Mouse (Mus musculus): ENCODE data around the gene Zfp987. TPM values are rescaled to one million over a fixed set of nuclear protein-coding genes. Genes with fewer than 3 reads are reported as not detected.
A peak's percentile ranks its signal among the peaks of the same experiment; 100 is the strongest.
"Not testable (repeated sequence)": the region's sequence is repeated elsewhere in the genome, so short reads cannot be mapped to it uniquely, and the experiment has no call there.

Zfp987 gene
- polyA plus RNA-seq, 1 experiment from 2014 or later = 0.30 TPM

GRCm38 (mm10) chr4:146167202-146167832, 70.2 kb downstream of the Zfp987 start:
- H3K27ac ChIP-seq (ENCODE audit: low read depth, low read length); H3K4me2 ChIP-seq; H3K4me1 ChIP-seq (replicated peaks; ENCODE audit: control insufficient read depth, insufficient read depth, low read length); H3K36me3 ChIP-seq (ENCODE audit: control insufficient read depth, insufficient read depth, low read length); H3K9me3 ChIP-seq (ENCODE audit: control insufficient read depth, low read length); H3K9ac ChIP-seq (ENCODE audit: low read depth, low read length); H3K27me3 ChIP-seq (replicated peaks; ENCODE audit: control insufficient read depth, insufficient read depth, low read length); H3K4me3 ChIP-seq (ENCODE audit: low read depth, low read length): not testable (repeated sequence)
- DNase-seq (ENCODE audit: low spot score) = peak; percentile 22
- 76% methylated on average over 3 of the region's 3 CpGs for WGBS
- ATAC-seq (replicated peaks; ENCODE audit: low FRiP score) = peak; percentile 61

DNA sequence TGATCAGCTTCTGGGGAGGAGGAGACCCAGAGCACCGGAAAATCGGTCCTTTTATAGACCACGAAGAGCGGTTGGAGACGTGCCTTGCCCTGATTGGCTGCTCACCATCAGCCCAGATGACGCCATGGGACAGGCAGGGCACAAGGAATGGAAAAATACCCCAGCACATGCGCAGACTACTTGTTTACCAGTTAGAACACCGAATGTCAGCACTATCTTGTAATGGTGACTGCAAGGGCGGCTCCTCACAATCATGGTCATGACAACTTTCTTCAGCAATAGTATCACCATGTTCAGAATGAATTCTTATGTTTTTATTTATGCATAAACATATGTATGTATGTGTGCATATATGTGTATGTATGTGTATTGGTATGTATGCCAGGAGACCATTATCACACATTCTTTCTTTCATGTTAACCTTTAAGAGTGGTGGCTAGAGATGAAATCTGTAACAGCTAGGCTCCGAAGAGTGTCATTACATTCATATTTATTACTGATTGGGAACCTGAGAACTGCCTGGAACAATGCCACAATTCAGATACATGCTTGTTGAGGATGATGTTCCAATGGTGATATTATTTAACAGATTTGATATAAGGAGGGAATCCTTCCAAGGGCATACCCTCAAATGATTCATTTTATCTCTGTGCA, 70.9 kb downstream of the Zfp987 start:
- H3K9ac ChIP-seq (ENCODE audit: low read depth, low read length); H3K4me3 ChIP-seq (ENCODE audit: low read depth, low read length); H3K4me2 ChIP-seq; H3K9me3 ChIP-seq (ENCODE audit: control insufficient read depth, low read length); H3K27me3 ChIP-seq (replicated peaks; ENCODE audit: control insufficient read depth, insufficient read depth, low read length); H3K36me3 ChIP-seq (ENCODE audit: control insufficient read depth, insufficient read depth, low read length); H3K4me1 ChIP-seq (replicated peaks; ENCODE audit: control insufficient read depth, insufficient read depth, low read length); H3K27ac ChIP-seq (ENCODE audit: low read depth, low read length): not testable (repeated sequence)
- DNase-seq (ENCODE audit: low spot score) (peak; percentile 30), ATAC-seq (replicated peaks; ENCODE audit: low FRiP score) (peak; percentile 63)
- WGBS = 76% methylated on average over 10 of the region's 10 CpGs

- H3K9me3 ChIP-seq (ENCODE audit: control insufficient read depth, low read length) = peaks cover 14% of the 10 kb centered on the region
- H3K36me3 ChIP-seq (ENCODE audit: control insufficient read depth, insufficient read depth, low read length); H3K9ac ChIP-seq (ENCODE audit: low read depth, low read length); H3K4me3 ChIP-seq (ENCODE audit: low read depth, low read length); H3K4me2 ChIP-seq; DNase-seq (ENCODE audit: low spot score); H3K27me3 ChIP-seq (replicated peaks; ENCODE audit: control insufficient read depth, insufficient read depth, low read length); H3K4me1 ChIP-seq (replicated peaks; ENCODE audit: control insufficient read depth, insufficient read depth, low read length); H3K27ac ChIP-seq (ENCODE audit: low read depth, low read length): not testable (repeated sequence)
- ATAC-seq (replicated peaks; ENCODE audit: low FRiP score) = peak; percentile 71
- no CpG with 5 or more reads among the region's 2 CpGs for WGBS
Observed at GRCm38 (mm10) chr4:146168730-146169215, 71.7 kb downstream of the Zfp987 start.

DNA sequence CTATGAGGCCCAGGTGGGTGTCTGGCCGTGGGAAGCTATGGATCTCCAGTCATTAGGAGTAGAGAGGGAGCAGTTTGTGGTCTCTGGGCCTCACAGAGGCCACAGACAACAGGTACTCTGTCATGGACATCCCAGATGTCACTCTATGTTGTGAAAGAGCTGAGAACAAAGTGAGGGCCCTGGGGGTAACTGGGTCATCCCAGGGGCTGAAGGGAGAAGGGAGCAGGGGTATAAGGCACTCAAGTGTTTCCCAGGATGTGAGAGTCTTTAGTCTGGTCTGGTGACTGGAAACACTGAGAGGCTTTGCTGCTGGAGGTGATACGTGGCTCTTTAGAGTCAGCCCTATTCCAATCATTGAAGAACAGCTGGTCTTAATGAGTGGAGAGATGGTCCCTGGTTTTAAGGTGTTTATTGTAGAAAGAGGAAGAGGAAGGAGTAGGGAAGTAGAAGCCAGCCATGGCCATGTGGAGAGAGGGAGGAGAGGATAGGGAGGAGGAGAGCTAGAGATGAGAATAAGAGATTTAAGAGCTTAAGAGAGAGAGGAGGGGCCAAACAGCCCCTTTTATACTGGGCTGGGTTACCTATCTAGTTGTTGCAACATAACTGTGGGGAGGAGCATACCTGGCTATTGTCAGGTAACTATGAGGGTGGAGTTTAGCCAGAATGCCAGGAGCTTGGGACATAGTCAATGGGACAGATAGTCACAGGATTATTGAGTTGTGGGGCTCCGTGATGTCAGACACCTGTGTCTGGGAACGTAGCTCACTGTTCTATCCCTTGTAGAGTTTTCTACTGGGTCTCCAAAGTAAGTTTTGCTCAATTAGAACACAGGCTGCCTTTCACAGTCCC, 76.5 kb downstream of the Zfp987 start:
- not testable (repeated sequence) for H3K4me1 ChIP-seq (replicated peaks; ENCODE audit: control insufficient read depth, insufficient read depth, low read length); H3K9me3 ChIP-seq (ENCODE audit: control insufficient read depth, low read length); H3K4me2 ChIP-seq; H3K27me3 ChIP-seq (replicated peaks; ENCODE audit: control insufficient read depth, insufficient read depth, low read length); H3K36me3 ChIP-seq (ENCODE audit: control insufficient read depth, insufficient read depth, low read length); H3K9ac ChIP-seq (ENCODE audit: low read depth, low read length); H3K4me3 ChIP-seq (ENCODE audit: low read depth, low read length); H3K27ac ChIP-seq (ENCODE audit: low read depth, low read length)
- peak; percentile 78 for ATAC-seq (replicated peaks; ENCODE audit: low FRiP score)
- 59% methylated on average over 3 of the region's 4 CpGs for WGBS
- peak; percentile 29 for DNase-seq (ENCODE audit: low spot score)

Other genes with a start within 250 kb of the Zfp987 start
- gene Zfp986, start 228.5 kb upstream of the Zfp987 start, polyA plus RNA-seq (2014; fragmentation: Nextera tagmentation; extraction: Ambion mirVana) = not detected in 2 replicates
- 0.10 TPM in 1 of 2 replicates, not detected in the other for gene Zfp600, start 59.5 kb downstream of the Zfp987 start, polyA plus RNA-seq (2014; fragmentation: Nextera tagmentation; extraction: Ambion mirVana)

Measured in liver, embryonic 11.5 days (tissue).